Mouse (Mus musculus) left cerebral cortex, adult 11 months (tissue): Measurements from ENCODE around the gene Frmd8.

Source experiments
- DNase-seq: peaks from one replicate; pipeline ENCODE4 v3.0.0; 2022; ENCODE audit warnings: low spot score

Frmd8 gene

DNA sequence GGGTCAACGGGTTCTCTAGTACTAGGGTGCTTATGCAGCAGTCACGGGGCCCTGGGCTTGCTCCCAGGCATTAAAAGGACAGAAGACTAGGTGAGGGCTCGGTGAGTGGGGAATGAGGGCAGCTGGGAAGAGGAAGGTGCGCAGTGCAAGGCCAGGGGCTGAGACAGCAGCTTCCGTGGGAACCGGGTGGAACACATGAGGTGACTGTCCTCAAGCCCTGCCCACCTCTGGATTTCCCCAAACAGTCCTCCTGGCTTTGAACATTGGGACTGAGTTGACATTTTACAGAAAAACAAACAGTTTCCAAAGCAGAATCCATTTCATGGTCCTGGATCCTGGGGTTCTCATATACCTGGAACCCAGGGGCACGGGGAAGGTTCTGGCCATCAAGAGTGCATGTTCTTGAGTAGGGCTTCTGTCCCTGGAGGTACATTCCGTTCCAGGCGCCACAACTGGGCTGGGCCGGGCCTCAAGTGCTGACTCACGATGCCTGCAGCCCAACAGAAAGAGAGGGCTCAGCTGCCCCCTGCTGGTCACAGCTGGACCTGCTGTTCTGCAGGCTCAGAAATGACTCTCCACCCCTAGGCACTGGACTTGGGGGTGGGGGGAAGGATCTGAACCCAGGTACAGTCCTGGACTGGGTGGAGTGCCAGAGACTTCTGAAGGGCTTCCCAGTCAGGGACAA is 25.1 kb downstream of the Frmd8 start:
- DNase-seq, result peak; percentile 86

DNA sequence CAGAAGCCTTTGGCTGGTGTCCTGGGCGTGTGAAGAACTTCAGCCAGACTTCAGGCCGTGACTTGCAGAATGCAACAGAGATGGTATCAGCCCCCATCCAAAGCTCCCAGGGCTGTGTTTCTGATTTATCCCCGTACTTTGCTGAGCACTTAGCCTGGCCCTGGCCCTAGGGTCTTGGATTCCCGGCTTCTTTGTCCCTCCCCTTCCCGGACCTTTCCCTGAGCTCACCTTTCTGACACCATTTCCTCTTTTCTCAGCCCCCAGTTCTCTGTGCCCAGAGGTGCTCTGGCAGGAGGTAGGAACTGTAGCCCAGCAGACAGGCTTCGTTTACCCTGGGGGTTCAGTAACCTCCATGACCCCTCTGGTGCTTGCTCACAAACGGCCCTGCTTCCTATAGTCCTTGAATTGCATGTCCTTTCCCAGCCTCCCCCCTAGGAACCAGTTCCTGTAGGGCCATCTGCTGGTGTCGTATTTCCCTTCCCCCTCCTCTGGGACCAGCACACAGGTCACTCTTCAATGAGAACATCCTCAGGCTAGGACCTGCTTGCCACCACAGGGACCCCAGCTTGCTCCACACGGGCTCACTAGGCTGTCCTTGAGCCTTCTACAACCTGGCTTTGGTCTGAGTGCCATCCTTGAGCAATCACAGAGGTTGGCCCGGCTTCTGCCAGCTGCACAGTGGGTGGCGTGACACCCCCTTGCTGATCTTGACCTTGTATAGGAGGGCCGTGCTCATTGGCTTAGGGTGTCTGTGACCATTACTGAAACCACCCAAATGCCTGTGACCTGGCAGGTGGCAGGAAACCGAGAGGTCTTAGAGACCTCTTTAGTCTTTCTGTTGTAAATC is 26.0 kb downstream of the Frmd8 start:
- DNase-seq, result no peak

DNA sequence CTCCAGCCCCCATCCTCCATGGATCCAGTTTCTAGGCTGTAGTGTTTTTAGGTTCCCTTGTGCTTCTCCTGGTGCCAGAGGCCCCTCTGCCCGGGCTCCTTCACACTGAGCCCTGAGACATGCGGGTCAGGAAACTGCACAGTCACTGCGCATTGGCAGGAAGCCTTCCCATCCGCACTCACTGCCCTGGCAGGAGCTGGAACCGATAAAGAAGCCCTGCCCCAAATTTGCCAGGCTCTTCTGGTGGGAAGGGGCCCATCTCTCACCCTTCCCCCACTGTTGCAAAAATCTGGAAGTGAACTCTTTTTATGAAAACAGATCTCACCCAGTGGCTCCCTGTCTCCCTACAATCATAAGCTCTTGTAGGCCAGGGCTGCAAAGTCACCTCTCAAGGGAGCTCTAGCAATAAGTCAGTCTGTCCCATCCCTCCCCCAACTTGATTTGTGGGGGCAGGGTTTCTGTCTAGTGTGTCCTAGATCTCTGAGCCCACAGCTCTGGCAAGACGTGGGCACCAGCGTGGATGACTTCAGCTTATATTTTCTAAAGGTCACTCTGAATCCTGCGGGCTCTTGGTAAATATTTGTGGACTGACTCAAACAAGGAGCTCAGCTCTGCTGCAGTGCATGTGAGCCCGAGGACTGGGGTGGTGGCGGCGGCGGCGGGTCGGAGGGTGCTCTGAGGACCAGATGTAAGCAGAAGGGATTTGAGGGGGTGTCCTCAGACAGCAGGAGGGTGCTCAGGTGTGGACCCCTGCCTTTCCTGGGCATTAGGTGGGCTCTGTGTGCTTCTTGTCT is 26.8 kb downstream of the Frmd8 start:
- no peak for DNase-seq

DNA sequence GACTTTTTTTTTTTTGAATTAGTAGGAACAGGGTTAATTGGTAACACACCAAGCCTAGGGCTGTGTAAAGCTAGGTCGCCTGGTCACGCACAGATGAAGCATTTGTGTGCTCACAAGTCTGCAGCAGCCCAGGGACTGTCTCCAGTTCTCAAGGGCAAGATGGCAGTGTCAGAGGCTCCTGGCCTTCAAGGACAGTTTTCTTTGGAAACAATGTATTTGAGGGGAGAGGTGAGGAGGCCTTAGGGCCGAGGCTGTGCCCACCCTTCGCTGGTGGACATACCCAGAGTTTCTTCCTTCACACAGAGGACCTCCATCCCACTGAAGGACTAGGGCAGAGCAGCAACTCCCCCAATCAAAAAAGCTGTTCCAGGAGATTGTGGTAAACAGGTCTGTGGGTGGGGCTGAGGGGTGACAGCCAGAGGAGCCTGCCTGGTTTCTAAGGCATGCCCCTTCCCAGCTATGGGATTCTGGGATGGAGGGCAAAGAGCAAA is 27.7 kb downstream of the Frmd8 start:
- no peak for DNase-seq

DNA sequence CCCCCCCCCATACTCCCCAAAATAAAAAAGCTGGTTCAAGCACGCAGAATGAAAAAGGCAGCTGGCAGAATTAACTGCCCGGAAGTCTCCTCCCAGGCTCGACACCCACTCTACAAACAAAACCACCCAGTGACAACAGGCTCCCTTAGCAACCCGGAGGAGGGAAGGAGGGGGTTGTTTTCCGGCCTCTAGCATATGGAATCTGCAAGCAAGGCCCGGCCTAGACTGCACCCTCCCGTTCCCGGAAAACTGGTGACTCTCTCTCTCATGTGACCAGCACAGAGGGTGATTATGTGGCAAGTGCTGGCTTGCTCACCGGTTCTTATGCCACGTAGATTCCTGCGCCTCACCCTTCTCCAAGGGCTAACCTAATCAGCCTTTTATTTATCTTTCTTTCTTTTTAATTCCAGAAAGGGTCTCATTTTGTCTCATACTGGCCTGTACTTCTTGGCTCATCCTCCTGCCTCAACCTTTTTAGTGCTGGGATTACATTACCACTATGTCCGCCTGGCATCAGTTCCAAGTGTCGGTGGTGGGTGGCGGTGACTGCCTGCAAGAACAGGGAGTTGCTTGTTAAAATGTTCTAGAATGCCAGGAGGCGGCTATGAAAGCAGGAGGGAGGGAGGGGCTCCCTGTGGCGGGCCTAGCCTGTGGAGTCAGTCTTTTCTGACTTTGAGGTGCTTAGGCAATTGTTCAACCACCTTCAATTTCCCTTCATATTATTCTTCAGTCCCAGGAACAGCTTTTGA is 28.3 kb downstream of the Frmd8 start:
- peak; percentile 91 for DNase-seq

DNA sequence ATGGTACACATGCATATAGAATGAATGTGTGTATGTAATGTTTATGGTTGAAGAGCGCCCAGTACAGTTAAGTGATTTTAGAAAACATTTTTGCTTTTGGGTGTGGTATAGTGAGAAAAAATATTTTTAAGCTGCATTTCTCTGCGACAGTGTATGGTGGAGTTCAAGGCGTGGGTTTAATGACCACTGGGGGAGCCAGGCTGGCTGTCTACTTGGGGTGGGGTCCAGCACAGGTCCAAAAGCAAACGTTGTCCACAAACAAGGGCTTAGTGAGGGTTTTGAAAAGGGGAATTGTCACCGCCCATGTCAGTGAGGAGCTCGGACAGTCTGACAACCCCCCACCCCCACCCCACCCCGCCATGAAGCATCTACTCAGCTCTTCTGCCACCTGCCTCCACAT is 28.9 kb downstream of the Frmd8 start:
- DNase-seq, result no peak

DNA sequence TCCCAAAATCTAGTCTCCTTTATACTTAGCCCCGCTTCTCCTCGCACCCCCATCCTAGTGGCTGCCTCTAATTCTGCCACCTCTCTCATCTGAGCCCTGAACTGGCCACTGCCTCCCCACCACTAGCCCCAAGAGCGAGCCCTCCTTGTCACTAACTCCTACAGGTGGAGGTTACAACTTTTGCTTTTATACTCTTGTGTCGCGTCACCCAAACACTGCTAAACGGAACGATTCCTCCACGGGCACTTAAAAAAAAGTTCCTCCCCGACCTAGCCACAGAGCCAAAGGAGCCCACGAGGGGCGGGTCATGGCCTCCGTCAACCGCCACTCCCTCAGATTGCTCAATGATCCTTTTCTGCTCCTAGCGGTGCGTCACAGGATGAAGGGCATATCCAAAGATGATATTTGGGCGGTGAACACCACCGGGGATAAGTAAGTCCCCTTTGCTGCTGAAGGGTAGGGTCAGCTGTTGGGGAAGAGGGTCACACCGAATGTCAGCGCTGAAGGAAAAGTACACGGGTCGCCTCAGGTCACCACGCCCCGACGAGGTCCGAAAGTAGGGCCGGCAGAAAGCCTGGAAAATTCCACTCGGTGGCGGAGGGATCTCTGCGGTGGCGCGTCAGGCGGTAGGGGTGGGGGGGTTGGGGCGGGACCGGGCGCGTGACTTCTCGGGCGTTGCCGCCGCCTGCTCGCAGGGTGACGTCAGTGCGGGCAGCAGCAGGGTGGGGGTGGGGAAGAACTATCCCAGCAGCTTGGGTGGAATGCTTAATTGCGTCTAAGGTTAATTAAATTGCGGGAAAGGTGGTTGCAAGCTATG is 29.5 kb downstream of the Frmd8 start:
- DNase-seq, result peak; percentile 83

DNA sequence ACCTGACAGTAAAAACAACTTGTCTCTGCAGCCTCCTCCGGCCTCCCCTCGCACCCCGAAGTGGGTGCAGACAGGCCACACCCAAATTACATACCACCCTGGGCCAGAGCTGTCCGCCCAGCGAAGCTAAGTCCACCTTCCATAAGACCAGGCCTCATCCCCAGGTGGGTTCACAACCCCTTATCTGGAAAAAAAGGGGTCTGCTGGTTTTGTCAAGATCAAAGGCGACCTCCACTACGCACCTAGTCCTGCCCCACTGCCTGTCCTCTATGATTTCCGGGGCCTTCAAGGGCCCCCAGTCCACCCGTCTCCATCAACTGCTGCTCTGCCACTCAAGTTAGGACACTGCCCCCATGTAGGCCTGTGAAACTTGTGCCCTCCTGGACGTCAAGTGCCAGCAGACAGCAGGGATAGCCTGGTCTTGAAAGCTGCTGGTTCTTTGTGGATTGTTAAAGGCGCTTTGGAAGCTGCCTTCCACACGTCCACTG is 30.2 kb downstream of the Frmd8 start:
- DNase-seq, result no peak

DNA sequence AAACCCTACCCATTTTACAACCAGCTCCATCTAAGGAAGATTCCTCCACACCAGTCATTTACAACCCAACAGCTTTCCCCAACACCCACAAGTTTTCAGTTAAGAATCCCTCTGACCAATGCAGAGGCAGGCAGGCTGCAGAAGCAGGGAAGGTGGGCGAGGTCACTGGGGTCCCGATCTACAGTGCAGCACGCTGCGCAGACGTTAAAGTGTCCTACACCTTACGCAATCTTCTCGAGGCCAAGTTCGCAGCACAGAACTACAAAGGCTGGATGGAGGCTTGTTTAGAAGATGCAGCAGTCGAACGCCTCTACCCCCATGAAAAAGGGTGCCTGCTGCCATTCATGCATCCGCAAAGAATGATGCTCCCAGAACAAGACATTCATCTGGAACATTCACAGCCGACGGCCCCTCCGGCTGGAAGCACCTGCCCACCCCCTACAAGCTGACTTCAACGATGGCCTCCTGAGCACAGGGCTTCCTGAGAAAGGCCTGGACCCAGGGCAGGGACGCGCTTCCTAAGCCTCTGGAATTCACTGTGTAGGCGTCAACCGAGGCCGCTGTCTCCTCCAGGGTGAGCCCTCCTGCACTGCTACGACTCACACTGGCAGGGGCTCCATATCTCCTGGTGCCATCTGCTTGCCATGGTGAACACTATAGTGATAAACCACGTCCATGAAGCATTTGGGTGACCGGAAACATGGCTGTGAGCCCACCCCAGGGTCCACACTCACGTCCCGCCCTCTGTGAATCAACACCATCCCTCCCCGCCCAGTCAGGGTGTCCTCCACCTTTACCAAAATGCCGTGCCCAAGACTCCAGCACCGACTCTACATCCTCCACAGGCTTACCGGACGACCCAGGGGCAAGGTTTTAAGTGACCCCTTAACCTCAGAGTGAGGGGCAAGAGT is 31.0 kb downstream of the Frmd8 start:
- no peak for DNase-seq

DNA sequence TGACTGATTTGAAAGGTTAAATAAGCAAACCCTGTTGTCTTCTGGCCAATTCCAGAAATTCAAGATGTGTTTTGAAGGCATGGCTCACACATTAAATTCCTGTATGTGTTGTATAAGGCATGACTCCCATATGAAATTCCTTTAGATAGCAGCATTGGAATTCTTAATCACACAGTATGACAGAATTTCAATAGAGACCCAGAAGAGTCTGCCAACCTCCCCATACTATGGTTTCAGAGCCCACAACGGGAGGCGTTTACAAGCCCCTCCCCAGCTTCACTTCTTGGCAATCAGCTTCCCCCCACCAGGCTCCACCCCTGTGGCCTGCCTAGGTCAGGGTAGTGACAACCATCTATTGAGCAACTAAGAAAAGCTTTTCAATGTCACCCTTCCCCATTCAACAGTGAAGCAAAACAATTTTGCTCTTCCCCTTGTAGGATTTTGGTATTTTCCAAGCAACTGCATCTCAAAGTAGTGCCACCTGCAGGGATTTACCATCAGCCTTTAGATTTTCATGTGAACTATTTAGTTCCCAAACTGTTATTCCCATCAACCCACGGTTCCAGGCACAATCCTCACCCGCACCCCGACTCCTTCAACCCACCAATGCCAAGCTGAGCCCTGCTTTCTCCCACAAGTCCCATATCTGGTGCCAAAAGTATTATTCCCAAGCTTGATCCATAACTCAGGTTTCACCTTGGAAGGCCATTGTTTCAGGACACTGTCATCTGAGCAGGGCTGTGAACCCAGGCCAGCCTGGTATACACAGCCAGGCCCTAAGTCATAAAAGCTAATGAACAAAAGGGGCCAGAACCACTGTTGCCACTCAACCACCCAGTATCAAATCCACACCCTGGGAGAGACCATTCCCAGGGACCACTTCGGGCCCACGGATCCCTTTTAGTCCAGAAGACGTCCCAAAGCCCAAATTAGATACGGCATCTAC is 32.0 kb downstream of the Frmd8 start:
- no peak for DNase-seq

DNA sequence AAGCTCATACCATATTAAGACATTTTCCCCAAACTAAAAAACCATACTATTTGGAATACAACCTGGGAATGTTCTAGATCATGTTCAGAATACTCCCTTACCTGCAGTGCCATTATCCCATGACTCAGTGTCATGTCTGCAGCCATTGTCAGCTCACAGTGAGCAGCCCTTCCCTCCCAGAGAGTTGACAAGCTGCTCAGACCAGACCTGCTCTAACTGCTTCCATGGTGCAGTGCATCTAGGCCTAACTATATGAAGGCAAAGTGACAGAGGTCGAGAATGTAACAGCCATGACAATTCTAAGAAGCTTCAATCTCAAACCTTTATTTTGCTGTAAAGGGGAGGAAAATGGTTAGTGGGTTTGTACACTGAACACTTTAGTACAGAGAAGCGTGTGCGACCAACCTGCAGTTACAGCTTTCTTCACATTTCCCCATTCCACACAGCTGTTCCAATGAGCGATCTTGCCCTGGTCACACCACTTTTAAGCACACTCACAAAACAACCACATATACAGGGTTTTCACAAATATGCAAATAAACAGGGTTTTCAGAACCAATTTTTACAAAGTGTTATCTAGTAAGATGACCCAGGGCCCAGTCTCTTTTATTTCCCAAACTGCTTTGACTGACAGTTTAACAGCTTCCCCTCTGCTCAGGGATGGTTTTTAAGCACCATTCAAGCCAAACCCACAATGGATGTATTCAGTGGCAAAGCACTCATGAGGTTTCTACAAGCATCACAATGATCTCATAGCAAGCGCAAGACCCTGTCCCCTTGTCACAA is 32.9 kb downstream of the Frmd8 start:
- no peak for DNase-seq

DNA sequence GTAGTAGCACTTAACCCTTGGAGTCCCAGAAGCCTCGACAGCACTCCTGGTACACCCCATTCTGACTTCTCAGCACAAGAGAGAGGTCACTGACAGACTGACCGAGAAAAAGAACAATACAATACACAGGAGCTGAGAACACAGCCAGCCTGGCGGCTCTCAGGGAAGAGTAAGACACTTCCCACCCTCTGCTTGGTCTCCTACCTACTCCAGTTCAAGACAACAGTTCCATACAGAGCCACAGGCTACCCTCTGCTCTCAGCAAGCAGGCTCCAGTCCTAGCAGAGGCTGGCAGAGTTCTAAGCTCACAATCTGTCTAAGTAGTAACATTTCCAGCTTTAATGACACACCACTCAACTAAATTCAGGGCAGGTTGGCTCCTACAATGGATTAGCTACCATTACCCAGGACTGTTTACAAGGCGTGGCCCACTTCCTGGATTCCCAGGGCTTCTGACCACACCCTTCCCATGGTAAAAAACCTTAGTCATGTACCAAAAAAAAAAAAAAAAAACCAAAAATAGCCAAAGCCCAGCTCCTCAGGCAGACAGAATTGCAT is 33.6 kb downstream of the Frmd8 start:
- DNase-seq, result no peak

DNA sequence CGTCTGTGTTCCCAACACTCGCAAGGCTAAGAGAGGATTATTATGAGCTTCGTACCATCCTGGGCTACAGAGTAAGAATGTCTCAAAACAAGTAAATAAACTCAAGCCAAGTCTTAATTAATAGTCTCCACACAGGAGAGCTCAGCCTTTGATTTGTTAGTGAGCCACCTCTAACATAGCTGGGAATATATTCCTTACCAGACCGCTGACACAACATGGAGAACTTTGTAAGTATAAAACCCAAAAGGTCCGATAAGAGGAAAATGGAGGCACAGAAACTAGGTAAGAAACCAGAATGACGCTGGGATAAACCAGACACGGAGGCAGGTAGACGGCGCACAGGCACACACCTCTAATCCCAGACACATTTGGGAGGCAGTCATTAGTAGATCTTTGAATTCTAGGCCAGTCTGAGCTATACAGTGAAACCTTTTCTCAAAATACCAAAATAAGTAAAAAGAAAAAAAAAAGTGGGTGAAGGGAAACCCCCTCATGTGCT is 34.1 kb downstream of the Frmd8 start:
- DNase-seq, result no peak

DNA sequence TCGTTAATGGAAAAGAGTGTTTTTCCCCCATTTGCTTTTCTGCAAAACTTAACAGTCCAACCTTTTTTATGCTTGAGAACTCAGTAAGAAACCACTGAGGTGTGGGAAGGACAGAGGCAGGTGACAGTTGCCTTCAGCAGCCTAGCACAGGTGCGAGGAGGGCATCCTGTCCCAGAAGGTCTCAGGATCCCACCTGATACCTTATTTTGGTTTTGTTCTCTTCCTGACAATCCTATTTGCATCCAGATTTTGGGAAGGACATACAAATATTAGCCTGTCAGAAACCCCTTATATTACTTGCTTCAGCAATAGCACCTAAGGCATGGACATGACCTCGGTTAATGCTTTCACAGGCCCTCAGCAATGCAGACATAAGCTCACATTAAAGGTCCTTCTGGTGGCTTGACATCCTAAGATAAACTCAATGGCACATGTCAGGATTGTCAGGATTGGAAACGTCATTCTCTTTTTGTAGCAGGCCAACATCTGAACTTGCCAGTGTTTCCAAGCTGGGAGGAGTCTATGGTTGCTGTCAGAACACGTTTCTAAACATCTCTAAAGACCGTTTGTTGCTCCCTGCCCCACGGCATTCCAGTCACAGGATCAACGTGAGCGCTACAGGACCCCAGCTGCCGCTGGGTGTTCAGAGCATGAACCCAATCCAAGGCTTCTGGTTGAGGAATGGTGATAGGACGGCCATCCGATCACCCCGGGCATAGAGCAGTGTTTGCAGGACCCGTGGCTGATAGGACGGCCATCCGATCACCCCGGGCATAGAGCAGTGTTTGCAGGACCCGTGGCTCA is 34.8 kb downstream of the Frmd8 start:
- no peak for DNase-seq

DNA sequence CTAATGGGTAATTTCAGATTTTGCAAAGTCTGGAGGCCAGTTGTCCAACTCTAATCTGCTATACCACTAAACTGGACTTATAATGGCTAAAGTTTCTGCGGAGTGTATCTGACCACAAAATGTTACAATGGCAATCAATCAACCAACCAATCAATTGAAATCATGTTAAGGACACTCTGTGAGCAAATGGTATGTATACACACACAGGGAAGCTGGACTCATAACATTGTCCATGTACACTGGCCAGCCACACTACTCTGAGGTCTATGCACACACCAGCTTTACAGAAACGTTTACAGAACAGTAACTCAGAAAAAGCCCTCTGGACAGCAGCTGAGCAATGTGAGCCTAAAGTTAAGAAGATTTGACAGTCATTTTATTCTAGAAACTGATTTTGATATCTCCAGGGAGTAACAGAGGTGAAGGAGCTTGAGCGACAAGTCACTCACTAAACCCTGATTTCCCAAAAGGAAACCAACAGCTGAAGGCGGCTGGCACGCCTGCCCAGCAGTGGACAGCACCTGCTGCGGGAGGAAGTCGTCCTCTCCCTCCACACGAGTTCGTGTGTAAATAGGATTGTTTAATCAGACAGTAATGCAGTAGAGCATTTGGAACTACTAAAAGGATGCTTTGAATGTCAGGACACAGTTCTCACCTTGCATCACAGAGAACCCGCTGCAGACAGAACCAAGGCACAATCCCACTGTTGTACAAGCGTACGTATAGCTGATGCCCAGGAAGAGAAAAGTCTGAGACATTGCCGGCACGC is 35.6 kb downstream of the Frmd8 start:
- no peak for DNase-seq

DNA sequence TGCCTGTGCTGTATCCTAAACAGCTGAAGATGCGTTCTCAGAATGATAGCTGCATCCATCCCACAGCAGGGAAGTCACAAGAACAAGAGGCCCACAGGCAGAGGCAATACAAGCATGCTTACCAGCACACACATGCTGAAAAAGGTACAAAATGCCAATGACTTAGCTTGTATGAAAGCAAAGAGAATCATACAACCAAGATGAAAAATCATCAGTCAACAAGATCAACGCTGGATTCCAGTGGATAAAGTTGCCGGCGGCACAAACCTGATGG is 36.2 kb downstream of the Frmd8 start:
- DNase-seq, result no peak
